Mouse (Mus musculus): Measurements from ENCODE around the gene Cd48. TPM values are rescaled to one million over a fixed set of nuclear protein-coding genes. Genes with fewer than 3 reads are reported as not detected.

Cd48 gene
- total RNA-seq (2014; rRNA removed), result 0.77 and 1.1 TPM in 2 replicates
- 0.88 and 0.99 TPM in 2 replicates for polyA plus RNA-seq (2015; fragmentation: Nextera tagmentation; extraction: Ambion mirVana)

- H3K4me3 ChIP-seq (ENCODE audit: low read depth, low read length), result no peak within 1 kb of the TSS
- WGBS, result 84% methylated on average over 14 of the region's 14 CpGs
- no peaks in the 10 kb centered on the region for H3K27me3 ChIP-seq (ENCODE audit: insufficient read depth, low read length)
- no peak for TF ChIP-seq CTCF (IDR thresholded peaks at IDR 0.05)
- ATAC-seq (ENCODE audit: low FRiP score) (no peak), DNase-seq (ENCODE audit: low spot score) (no peak)
- no peaks in the 10 kb centered on the region for H3K36me3 ChIP-seq (ENCODE audit: insufficient read depth, low read length)
- no peaks in the 10 kb centered on the region for H3K9me3 ChIP-seq (ENCODE audit: low read length)
- H3K9ac ChIP-seq (replicated peaks; ENCODE audit: low read length, poor library complexity, severe bottlenecking), result no peak within 1 kb of the TSS
- H3K4me1 ChIP-seq (ENCODE audit: insufficient read depth, low read length), result no peaks in the 10 kb centered on the region
- no peak within 1 kb of the TSS for H3K27ac ChIP-seq (ENCODE audit: low read depth, low read length)
- H3K4me2 ChIP-seq (ENCODE audit: low read depth, low read length, poor library complexity, severe bottlenecking), result no peak within 1 kb of the TSS
Observed at GRCm38 (mm10) chr1:171681531-171682299, at the start of gene Cd48. Gene Cd48, plus strand, starts transcription at chr1:171682009.

- no peak overlapping the region for H3K4me3 ChIP-seq (ENCODE audit: low read depth, low read length)
- H3K27ac ChIP-seq (ENCODE audit: low read depth, low read length), result no peak overlapping the region
- no peaks in the 10 kb centered on the region for H3K4me1 ChIP-seq (ENCODE audit: insufficient read depth, low read length)
- DNase-seq (ENCODE audit: low spot score) (no peak), ATAC-seq (ENCODE audit: low FRiP score) (no peak)
- TF ChIP-seq CTCF (IDR thresholded peaks at IDR 0.05), result no peak
- no peak overlapping the region for H3K9ac ChIP-seq (replicated peaks; ENCODE audit: low read length, poor library complexity, severe bottlenecking)
- WGBS, result 53% methylated on average over 6 of the region's 6 CpGs
- H3K27me3 ChIP-seq (ENCODE audit: insufficient read depth, low read length), result no peaks in the 10 kb centered on the region
- no peaks in the 10 kb centered on the region for H3K9me3 ChIP-seq (ENCODE audit: low read length)
- H3K4me2 ChIP-seq (ENCODE audit: low read depth, low read length, poor library complexity, severe bottlenecking), result no peak overlapping the region
- H3K36me3 ChIP-seq (ENCODE audit: insufficient read depth, low read length), result no peaks in the 10 kb centered on the region
Observed at GRCm38 (mm10) chr1:171635696-171636095, 46.1 kb upstream of the Cd48 start.

GRCm38 (mm10) chr1:171637101-171637500, 44.7 kb upstream of the Cd48 start:
- no peaks in the 10 kb centered on the region for H3K27me3 ChIP-seq (ENCODE audit: insufficient read depth, low read length)
- H3K4me1 ChIP-seq (ENCODE audit: insufficient read depth, low read length), result no peaks in the 10 kb centered on the region
- H3K9ac ChIP-seq (replicated peaks; ENCODE audit: low read length, poor library complexity, severe bottlenecking), result no peak overlapping the region
- H3K27ac ChIP-seq (ENCODE audit: low read depth, low read length), result no peak overlapping the region
- no peaks in the 10 kb centered on the region for H3K36me3 ChIP-seq (ENCODE audit: insufficient read depth, low read length)
- no peak for TF ChIP-seq CTCF (IDR thresholded peaks at IDR 0.05)
- H3K4me3 ChIP-seq (ENCODE audit: low read depth, low read length), result no peak overlapping the region
- 81% methylated on average over 8 of the region's 8 CpGs for WGBS
- no peak overlapping the region for H3K4me2 ChIP-seq (ENCODE audit: low read depth, low read length, poor library complexity, severe bottlenecking)
- DNase-seq (ENCODE audit: low spot score) (no peak), ATAC-seq (ENCODE audit: low FRiP score) (no peak)
- H3K9me3 ChIP-seq (ENCODE audit: low read length), result no peaks in the 10 kb centered on the region

- Histone ChIP-seq H3K9ac (replicated peaks; ENCODE audit: low read length, poor library complexity, severe bottlenecking) (no peak overlapping the region), H3K4me2 (ENCODE audit: low read depth, low read length, poor library complexity, severe bottlenecking) (no peak overlapping the region), H3K4me3 (ENCODE audit: low read depth, low read length) (no peak overlapping the region), H3K4me1 (ENCODE audit: insufficient read depth, low read length) (no peaks in the 10 kb centered on the region), H3K27ac (ENCODE audit: low read depth, low read length) (no peak overlapping the region), H3K27me3 (ENCODE audit: insufficient read depth, low read length) (no peaks in the 10 kb centered on the region), H3K9me3 (ENCODE audit: low read length) (no peaks in the 10 kb centered on the region), H3K36me3 (ENCODE audit: insufficient read depth, low read length) (no peaks in the 10 kb centered on the region)
- ATAC-seq (ENCODE audit: low FRiP score) (no peak), DNase-seq (ENCODE audit: low spot score) (no peak)
- WGBS, result 46% methylated on average over 2 of the region's 2 CpGs
- TF ChIP-seq CTCF (IDR thresholded peaks at IDR 0.05), result no peak
Observed at GRCm38 (mm10) chr1:171638686-171639085, 43.1 kb upstream of the Cd48 start.

GRCm38 (mm10) chr1:171640796-171641195, 41.0 kb upstream of the Cd48 start:
- Histone ChIP-seq H3K4me2 (ENCODE audit: low read depth, low read length, poor library complexity, severe bottlenecking) (no peak overlapping the region), H3K9ac (replicated peaks; ENCODE audit: low read length, poor library complexity, severe bottlenecking) (no peak overlapping the region), H3K27me3 (ENCODE audit: insufficient read depth, low read length) (no peaks in the 10 kb centered on the region), H3K9me3 (ENCODE audit: low read length) (no peaks in the 10 kb centered on the region), H3K4me1 (ENCODE audit: insufficient read depth, low read length) (no peaks in the 10 kb centered on the region), H3K4me3 (ENCODE audit: low read depth, low read length) (no peak overlapping the region), H3K27ac (ENCODE audit: low read depth, low read length) (no peak overlapping the region), H3K36me3 (ENCODE audit: insufficient read depth, low read length) (no peaks in the 10 kb centered on the region)
- TF ChIP-seq CTCF (IDR thresholded peaks at IDR 0.05), result no peak
- no peak for DNase-seq (ENCODE audit: low spot score)
- no peak for ATAC-seq (ENCODE audit: low FRiP score)
- WGBS, result 93% methylated on average over 6 of the region's 6 CpGs

GRCm38 (mm10) chr1:171643612-171644011, 38.2 kb upstream of the Cd48 start:
- Histone ChIP-seq H3K4me3 (ENCODE audit: low read depth, low read length) (no peak overlapping the region), H3K27ac (ENCODE audit: low read depth, low read length) (no peak overlapping the region), H3K4me2 (ENCODE audit: low read depth, low read length, poor library complexity, severe bottlenecking) (no peak overlapping the region), H3K27me3 (ENCODE audit: insufficient read depth, low read length) (no peaks in the 10 kb centered on the region), H3K4me1 (ENCODE audit: insufficient read depth, low read length) (no peaks in the 10 kb centered on the region), H3K36me3 (ENCODE audit: insufficient read depth, low read length) (no peaks in the 10 kb centered on the region), H3K9ac (replicated peaks; ENCODE audit: low read length, poor library complexity, severe bottlenecking) (no peak overlapping the region), H3K9me3 (ENCODE audit: low read length) (no peaks in the 10 kb centered on the region)
- DNase-seq (ENCODE audit: low spot score) (no peak), ATAC-seq (ENCODE audit: low FRiP score) (no peak)
- no peak for TF ChIP-seq CTCF (IDR thresholded peaks at IDR 0.05)
- WGBS, result 78% methylated on average over 7 of the region's 7 CpGs

Data from midbrain, postnatal 0 days (tissue).